Mouse (Mus musculus): ENCODE results near the gene 9130213A22Rik. TPM values are rescaled to one million over a fixed set of nuclear protein-coding genes. Genes with fewer than 3 reads are reported as not detected.
A peak's percentile ranks its signal among the peaks of the same experiment; 100 is the strongest.

Gene 9130213A22Rik
- polyA plus RNA-seq, 2 experiments = 0.41 to 1.1 TPM

GRCm38 (mm10) chr11:69110319-69111046 is 11.9 kb downstream of the 9130213A22Rik start:
- Histone ChIP-seq H3K4me2 (replicated peaks; ENCODE audit: low read depth, low read length, severe bottlenecking) (peak overlapping the region; percentile 58), H3K9ac (ENCODE audit: low read depth, low read length, severe bottlenecking) (peak overlapping the region; percentile 37), H3K27me3 (ENCODE audit: control insufficient read depth, insufficient read depth, low read length) (no peaks in the 10 kb centered on the region), H3K9me3 (ENCODE audit: control insufficient read depth, low read length) (no peaks in the 10 kb centered on the region), H3K36me3 (ENCODE audit: control insufficient read depth, insufficient read depth, low read length) (peaks cover 42% of the 10 kb centered on the region), H3K4me3 (replicated peaks; ENCODE audit: low read length) (peak overlapping the region; percentile 46), H3K4me1 (ENCODE audit: control insufficient read depth, insufficient read depth, low read length) (peaks cover 8% of the 10 kb centered on the region; the same call in 1 of the 2 replicates), H3K27ac (replicated peaks; ENCODE audit: low read depth, low read length) (peak overlapping the region; percentile 39; the same call in 1 of the 2 replicates)
- DNase-seq (ENCODE audit: low spot score) = peak; percentile 94
- 2% methylated on average over 30 of the region's 30 CpGs for WGBS
- TF ChIP-seq POLR2A (IDR thresholded peaks at IDR 0.05; ENCODE audit: borderline replicate concordance, extremely low read depth, insufficient read depth, insufficient read length) = no peak
- peak; percentile 85 for ATAC-seq (ENCODE audit: low FRiP score, low read depth)

- TF ChIP-seq POLR2A (IDR thresholded peaks at IDR 0.05; ENCODE audit: borderline replicate concordance, extremely low read depth, insufficient read depth, insufficient read length) = no peak
- Histone ChIP-seq H3K9me3 (ENCODE audit: control insufficient read depth, low read length) (no peaks in the 10 kb centered on the region), H3K27ac (replicated peaks; ENCODE audit: low read depth, low read length) (no peak overlapping the region), H3K9ac (ENCODE audit: low read depth, low read length, severe bottlenecking) (no peak overlapping the region), H3K4me3 (replicated peaks; ENCODE audit: low read length) (no peak overlapping the region), H3K4me1 (ENCODE audit: control insufficient read depth, insufficient read depth, low read length) (peaks cover 8% of the 10 kb centered on the region; the same call in 1 of the 2 replicates), H3K36me3 (ENCODE audit: control insufficient read depth, insufficient read depth, low read length) (peaks cover 54% of the 10 kb centered on the region), H3K27me3 (ENCODE audit: control insufficient read depth, insufficient read depth, low read length) (no peaks in the 10 kb centered on the region), H3K4me2 (replicated peaks; ENCODE audit: low read depth, low read length, severe bottlenecking) (no peak overlapping the region)
- DNase-seq (ENCODE audit: low spot score) (no peak), ATAC-seq (ENCODE audit: low FRiP score, low read depth) (no peak)
- WGBS = 79% methylated on average over 13 of the region's 13 CpGs
These were observed 13.1 kb downstream of the 9130213A22Rik start for GRCm38 (mm10) chr11:69109032-69109900.

- no peak overlapping the region for H3K4me3 ChIP-seq (replicated peaks; ENCODE audit: low read length)
- ATAC-seq (ENCODE audit: low FRiP score, low read depth) (no peak), DNase-seq (ENCODE audit: low spot score) (no peak)
- H3K9ac ChIP-seq (ENCODE audit: low read depth, low read length, severe bottlenecking) = no peak overlapping the region
- WGBS = 91% methylated on average over 9 of the region's 9 CpGs
- TF ChIP-seq POLR2A (IDR thresholded peaks at IDR 0.05; ENCODE audit: borderline replicate concordance, extremely low read depth, insufficient read depth, insufficient read length) = no peak
- H3K9me3 ChIP-seq (ENCODE audit: control insufficient read depth, low read length) = no peaks in the 10 kb centered on the region
- H3K36me3 ChIP-seq (ENCODE audit: control insufficient read depth, insufficient read depth, low read length) = peaks cover 64% of the 10 kb centered on the region
- H3K4me1 ChIP-seq (ENCODE audit: control insufficient read depth, insufficient read depth, low read length) = peaks cover 8% of the 10 kb centered on the region; the same call in 1 of the 2 replicates
- H3K27ac ChIP-seq (replicated peaks; ENCODE audit: low read depth, low read length) = no peak overlapping the region
- no peak overlapping the region for H3K4me2 ChIP-seq (replicated peaks; ENCODE audit: low read depth, low read length, severe bottlenecking)
- H3K27me3 ChIP-seq (ENCODE audit: control insufficient read depth, insufficient read depth, low read length) = no peaks in the 10 kb centered on the region
These were observed 14.2 kb downstream of the 9130213A22Rik start for GRCm38 (mm10) chr11:69108223-69108622.

- Histone ChIP-seq H3K36me3 (ENCODE audit: control insufficient read depth, insufficient read depth, low read length) (peaks cover 70% of the 10 kb centered on the region), H3K9me3 (ENCODE audit: control insufficient read depth, low read length) (no peaks in the 10 kb centered on the region), H3K4me1 (ENCODE audit: control insufficient read depth, insufficient read depth, low read length) (peaks cover 8% of the 10 kb centered on the region; the same call in 1 of the 2 replicates), H3K27ac (replicated peaks; ENCODE audit: low read depth, low read length) (no peak overlapping the region), H3K4me2 (replicated peaks; ENCODE audit: low read depth, low read length, severe bottlenecking) (no peak overlapping the region), H3K4me3 (replicated peaks; ENCODE audit: low read length) (no peak overlapping the region), H3K27me3 (ENCODE audit: control insufficient read depth, insufficient read depth, low read length) (no peaks in the 10 kb centered on the region), H3K9ac (ENCODE audit: low read depth, low read length, severe bottlenecking) (no peak overlapping the region)
- WGBS = 91% methylated on average over 11 of the region's 11 CpGs
- no peak for TF ChIP-seq POLR2A (IDR thresholded peaks at IDR 0.05; ENCODE audit: borderline replicate concordance, extremely low read depth, insufficient read depth, insufficient read length)
- no peak for ATAC-seq (ENCODE audit: low FRiP score, low read depth)
- no peak for DNase-seq (ENCODE audit: low spot score)
These were observed 14.7 kb downstream of the 9130213A22Rik start for GRCm38 (mm10) chr11:69107676-69108075.

- Histone ChIP-seq H3K27me3 (ENCODE audit: control insufficient read depth, insufficient read depth, low read length) (no peaks in the 10 kb centered on the region), H3K9me3 (ENCODE audit: control insufficient read depth, low read length) (no peaks in the 10 kb centered on the region), H3K27ac (replicated peaks; ENCODE audit: low read depth, low read length) (no peak overlapping the region), H3K9ac (ENCODE audit: low read depth, low read length, severe bottlenecking) (no peak overlapping the region), H3K4me1 (ENCODE audit: control insufficient read depth, insufficient read depth, low read length) (peaks cover 3% of the 10 kb centered on the region; the same call in 1 of the 2 replicates), H3K4me2 (replicated peaks; ENCODE audit: low read depth, low read length, severe bottlenecking) (no peak overlapping the region), H3K36me3 (ENCODE audit: control insufficient read depth, insufficient read depth, low read length) (peaks cover 78% of the 10 kb centered on the region), H3K4me3 (replicated peaks; ENCODE audit: low read length) (no peak overlapping the region)
- WGBS = 83% methylated on average over 11 of the region's 11 CpGs
- ATAC-seq (ENCODE audit: low FRiP score, low read depth) = no peak
- no peak for TF ChIP-seq POLR2A (IDR thresholded peaks at IDR 0.05; ENCODE audit: borderline replicate concordance, extremely low read depth, insufficient read depth, insufficient read length)
- no peak for DNase-seq (ENCODE audit: low spot score)
These were observed 15.5 kb downstream of the 9130213A22Rik start for GRCm38 (mm10) chr11:69106842-69107241.
